Mouse (Mus musculus) intestine, postnatal 0 days (tissue): ENCODE measurements around the gene Tpo. TPM values are rescaled to one million over a fixed set of nuclear protein-coding genes. Genes with fewer than 3 reads are reported as not detected.

ENCODE experiments used
- ATAC-seq: fragments of 200-750 bp; cut with Nextera tagmentation; 2 replicates; pipeline ENCODE4 v1.8.0; 2017; ENCODE audit warnings: mild to moderate bottlenecking, moderate TSS enrichment, moderate library complexity
- H3K27ac ChIP-seq: fragments of 300-500 bp; sonication (generic); 2 replicates; pipeline ENCODE4 v1.5.1; 2014; ENCODE audit warnings: mild to moderate bottlenecking, low read depth, low read length, moderate library complexity
- H3K27me3 ChIP-seq: fragments of 300-500 bp; sonication (generic); replicated peaks from 2 replicates; pipeline ENCODE4 v1.6.1; 2014; ENCODE audit warnings: low read length, mixed read lengths; ENCODE audit not compliant: control insufficient read depth, insufficient read depth
- H3K36me3 ChIP-seq: fragments of 300-500 bp; sonication (generic); 2 replicates; pipeline ENCODE4 v1.6.1; 2014; ENCODE audit warnings: mild to moderate bottlenecking, moderate library complexity; ENCODE audit not compliant: control insufficient read depth, insufficient read depth
- H3K4me1 ChIP-seq: fragments of 300-500 bp; sonication (generic); replicated peaks from 2 replicates; pipeline ENCODE4 v1.6.1; 2014; ENCODE audit warnings: antibody characterized with exemption, low read length, mixed read lengths; ENCODE audit not compliant: control insufficient read depth, insufficient read depth
- H3K4me2 ChIP-seq: fragments of 300-500 bp; sonication (generic); replicated peaks from 2 replicates; pipeline ENCODE4 v1.6.1; 2014; ENCODE audit warnings: low read depth, mild to moderate bottlenecking, moderate library complexity
- H3K4me3 ChIP-seq: fragments of 300-500 bp; sonication (generic); 2 replicates; pipeline ENCODE4 v1.5.1; 2014; ENCODE audit warnings: low read depth, low read length
- H3K9ac ChIP-seq: fragments of 300-500 bp; sonication (generic); 2 replicates; pipeline ENCODE4 v1.6.1; 2014; ENCODE audit warnings: mild to moderate bottlenecking, low read depth, low read length
- H3K9me3 ChIP-seq: fragments of 300-500 bp; sonication (generic); 2 replicates; pipeline ENCODE4 v1.6.1; 2016; ENCODE audit warnings: mixed run types; ENCODE audit not compliant: control insufficient read depth
- CTCF ChIP-seq: sonication (generic); IDR thresholded peaks from 2 replicates; pipeline ENCODE4 v1.5.1; 2016; ENCODE audit warnings: low read depth, mild to moderate bottlenecking, control low read depth, antibody characterized with exemption, moderate library complexity
- WGBS: fragments of 180-500 bp; shearing (Covaris S2); extraction: QIAGEN DNeasy Blood & Tissue Kit; methylation state at CpG from one replicate; pipeline ENCODE4 v1.1.7; 2014; 5-methylcytosine and 5-hydroxymethylcytosine counted together
- polyA plus RNA-seq: library from polyadenylated mRNA; unstranded; fragments of >200 nt; fragmentation: Nextera tagmentation; extraction: Ambion mirVana; gene quantifications from 2 replicates; pipeline ENCODE4 v1.2.1, GENCODE M21; 2015

Tpo gene
- polyA plus RNA-seq, 1 experiment from 2014 or later, result not detected

DNA sequence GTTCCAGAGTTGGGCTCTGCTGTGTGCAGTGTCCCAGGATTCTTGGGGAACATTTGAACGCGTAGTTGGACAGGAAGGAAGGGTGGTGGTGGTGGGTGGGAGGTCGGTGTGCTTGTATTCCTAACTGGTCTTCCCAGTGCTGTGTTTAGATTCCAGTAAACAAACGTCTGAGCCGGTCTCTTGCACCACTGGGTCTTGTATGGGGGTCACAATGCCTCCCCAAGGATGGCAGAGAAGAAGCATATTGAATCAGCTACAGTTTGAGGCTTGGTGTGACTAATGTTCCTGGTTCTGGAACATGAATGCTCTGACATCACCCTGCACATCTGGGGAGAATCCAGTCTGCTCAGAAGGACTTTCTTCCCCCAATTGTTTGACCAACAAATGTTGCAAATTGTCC, 101.9 kb downstream of the Tpo start:
- H3K4me1 ChIP-seq, result no peaks in the 10 kb centered on the region
- WGBS, result 56% methylated on average over 5 of the region's 5 CpGs
- TF ChIP-seq CTCF, result no peak
- no peak overlapping the region for H3K27ac ChIP-seq
- H3K9ac ChIP-seq, result no peak overlapping the region
- no peaks in the 10 kb centered on the region for H3K27me3 ChIP-seq
- H3K36me3 ChIP-seq, result no peaks in the 10 kb centered on the region
- ATAC-seq, result no peak
- H3K9me3 ChIP-seq, result no peaks in the 10 kb centered on the region
- H3K4me2 ChIP-seq, result no peak overlapping the region
- no peak overlapping the region for H3K4me3 ChIP-seq

DNA sequence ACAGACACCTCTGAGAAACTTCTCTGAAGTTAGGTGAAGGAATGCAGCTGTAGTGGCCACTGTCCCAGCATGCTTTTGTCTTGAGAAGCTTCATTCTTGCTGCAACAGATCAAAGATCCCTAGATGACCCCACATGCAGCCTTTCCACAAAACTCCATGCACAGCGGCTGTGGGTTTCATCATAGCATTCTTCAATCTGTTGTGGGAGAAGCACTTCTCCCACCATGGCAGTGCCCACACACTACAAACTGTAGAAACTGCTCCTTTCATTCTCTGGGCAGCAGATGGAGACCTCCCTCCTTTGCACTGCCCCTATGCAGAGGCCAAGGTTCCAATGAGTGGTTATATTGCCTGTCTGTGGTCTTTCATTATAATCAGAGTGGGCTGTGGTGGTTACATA, 103.3 kb downstream of the Tpo start:
- H3K36me3 ChIP-seq, result no peaks in the 10 kb centered on the region
- no peaks in the 10 kb centered on the region for H3K4me1 ChIP-seq
- no peaks in the 10 kb centered on the region for H3K27me3 ChIP-seq
- WGBS, result 90% methylated on average over 1 of the region's 1 CpGs
- no peak for ATAC-seq
- H3K4me3 ChIP-seq, result no peak overlapping the region
- H3K9ac ChIP-seq, result no peak overlapping the region
- no peak overlapping the region for H3K27ac ChIP-seq
- H3K9me3 ChIP-seq, result no peaks in the 10 kb centered on the region
- H3K4me2 ChIP-seq, result no peak overlapping the region
- no peak for TF ChIP-seq CTCF

DNA sequence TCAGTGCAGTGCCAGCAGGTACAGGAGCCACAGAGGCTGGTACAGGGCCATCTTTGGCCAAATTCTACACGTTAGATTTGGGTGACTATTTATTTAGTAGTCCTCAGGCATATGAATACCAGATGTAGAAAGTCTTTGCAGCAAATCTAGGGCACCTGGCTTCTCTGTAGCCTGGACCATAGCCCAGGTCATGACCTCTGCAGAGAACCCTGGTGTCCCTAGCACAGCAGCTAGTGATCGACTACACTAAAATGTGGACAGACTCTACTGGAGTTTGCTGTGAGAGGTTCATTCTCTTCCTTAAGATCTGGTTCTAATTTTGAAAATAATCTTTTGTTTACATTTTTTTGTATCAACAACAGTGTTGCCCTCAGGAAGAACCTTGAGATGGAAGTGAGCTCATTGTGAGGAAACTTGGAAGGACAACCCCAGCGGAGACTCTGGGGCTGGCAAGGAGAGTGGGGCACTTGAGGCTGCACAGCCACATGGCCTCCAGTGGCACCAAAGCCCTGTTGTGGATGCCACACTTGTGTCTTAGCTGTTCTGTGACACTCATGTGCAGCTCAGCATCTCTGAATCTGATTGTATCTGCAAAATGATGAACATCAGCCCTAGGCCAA, 104.6 kb downstream of the Tpo start:
- H3K9ac ChIP-seq, result no peak overlapping the region
- H3K27ac ChIP-seq, result no peak overlapping the region
- no peak overlapping the region for H3K4me3 ChIP-seq
- WGBS, result 71% methylated on average over 3 of the region's 3 CpGs
- TF ChIP-seq CTCF, result no peak
- no peaks in the 10 kb centered on the region for H3K4me1 ChIP-seq
- H3K36me3 ChIP-seq, result no peaks in the 10 kb centered on the region
- no peaks in the 10 kb centered on the region for H3K9me3 ChIP-seq
- H3K4me2 ChIP-seq, result no peak overlapping the region
- ATAC-seq, result no peak
- no peaks in the 10 kb centered on the region for H3K27me3 ChIP-seq

DNA sequence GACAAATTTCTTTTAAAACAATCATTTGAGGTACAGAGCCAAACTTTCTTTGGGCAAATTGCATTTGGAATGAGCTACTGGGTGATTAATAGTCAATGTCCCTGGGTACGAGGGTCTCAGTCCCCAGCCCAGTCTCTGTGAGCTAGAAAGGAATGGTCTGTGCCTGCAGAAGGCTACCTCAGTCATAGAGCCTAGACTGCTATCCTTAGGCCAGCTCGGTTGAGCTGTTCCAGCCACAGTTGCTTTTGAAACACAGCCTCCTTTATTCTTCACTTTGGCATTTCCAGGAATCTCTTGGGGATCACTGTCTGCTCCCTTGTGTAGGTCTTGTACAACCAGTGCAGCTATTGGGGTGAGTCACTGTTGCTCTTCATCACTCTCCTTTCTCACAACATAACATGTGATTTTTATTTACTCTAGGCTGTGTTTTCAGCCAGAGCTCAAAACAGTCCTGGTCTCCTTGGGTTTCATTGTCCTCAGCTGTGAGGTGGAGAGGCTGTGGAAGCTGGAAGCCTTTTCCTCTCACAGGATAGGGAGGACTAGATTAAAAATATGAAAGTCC, 108.1 kb downstream of the Tpo start:
- WGBS, result 57% methylated on average over 2 of the region's 2 CpGs
- H3K27me3 ChIP-seq, result no peaks in the 10 kb centered on the region
- H3K36me3 ChIP-seq, result no peaks in the 10 kb centered on the region
- H3K27ac ChIP-seq, result no peak overlapping the region
- H3K4me2 ChIP-seq, result no peak overlapping the region
- no peak overlapping the region for H3K4me3 ChIP-seq
- H3K9me3 ChIP-seq, result no peaks in the 10 kb centered on the region
- TF ChIP-seq CTCF, result no peak
- no peaks in the 10 kb centered on the region for H3K4me1 ChIP-seq
- ATAC-seq, result no peak
- no peak overlapping the region for H3K9ac ChIP-seq

DNA sequence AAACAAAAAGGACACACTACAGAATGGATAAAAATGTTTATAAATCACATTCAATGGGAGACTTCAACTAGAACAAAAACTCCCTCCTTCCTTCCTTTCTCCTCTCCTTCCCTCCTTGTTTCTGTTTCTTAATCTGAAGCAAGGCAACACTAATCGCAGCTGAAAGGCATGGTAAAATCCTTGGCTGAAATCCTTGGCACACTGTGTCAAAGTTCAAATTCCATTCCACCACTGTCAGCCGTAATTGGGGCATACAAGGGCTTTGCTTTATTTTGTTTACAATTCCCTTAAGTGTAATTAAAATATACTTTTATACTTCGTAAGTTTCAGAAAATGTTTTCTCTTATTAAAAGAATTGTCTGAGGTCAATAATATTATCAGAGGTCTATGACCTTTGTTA, 108.9 kb downstream of the Tpo start:
- H3K9ac ChIP-seq, result no peak overlapping the region
- no peaks in the 10 kb centered on the region for H3K9me3 ChIP-seq
- no peaks in the 10 kb centered on the region for H3K4me1 ChIP-seq
- 21% methylated on average over 3 of the region's 3 CpGs for WGBS
- H3K4me2 ChIP-seq, result no peak overlapping the region
- no peaks in the 10 kb centered on the region for H3K36me3 ChIP-seq
- no peak overlapping the region for H3K4me3 ChIP-seq
- H3K27ac ChIP-seq, result no peak overlapping the region
- TF ChIP-seq CTCF, result no peak
- no peak for ATAC-seq
- H3K27me3 ChIP-seq, result no peaks in the 10 kb centered on the region

- no peaks in the 10 kb centered on the region for H3K36me3 ChIP-seq
- TF ChIP-seq CTCF, result no peak
- H3K9me3 ChIP-seq, result no peaks in the 10 kb centered on the region
- H3K4me3 ChIP-seq, result no peak overlapping the region
- H3K27ac ChIP-seq, result no peak overlapping the region
- no peaks in the 10 kb centered on the region for H3K27me3 ChIP-seq
- ATAC-seq, result no peak
- no peak overlapping the region for H3K9ac ChIP-seq
- H3K4me2 ChIP-seq, result no peak overlapping the region
- H3K4me1 ChIP-seq, result no peaks in the 10 kb centered on the region
Measured at GRCm38 (mm10) chr12:30020447-30020846, 112.0 kb downstream of the Tpo start.

- Histone ChIP-seq H3K4me1 (no peaks in the 10 kb centered on the region), H3K36me3 (peaks cover 21% of the 10 kb centered on the region), H3K9ac (no peak overlapping the region)
Measured at GRCm38 (mm10) chr12:30017131-30017530, 115.3 kb downstream of the Tpo start.

More at GRCm38 (mm10) chr12:30017131-30017530, 115.3 kb downstream of the Tpo start:
- H3K4me2 ChIP-seq, result no peak overlapping the region
- H3K9me3 ChIP-seq, result no peaks in the 10 kb centered on the region
- no peak for ATAC-seq
- H3K27me3 ChIP-seq, result no peaks in the 10 kb centered on the region
- no peak overlapping the region for H3K27ac ChIP-seq
- TF ChIP-seq CTCF, result no peak
- WGBS, result 85% methylated on average over 3 of the region's 3 CpGs
- H3K4me3 ChIP-seq, result no peak overlapping the region
